Mouse (Mus musculus): ENCODE measurements around the gene Itpk1.

- no peak for TF ChIP-seq CTCF (IDR thresholded peaks at IDR 0.05; ENCODE audit: borderline replicate concordance, control insufficient read depth, extremely low read depth, insufficient read depth, low read length, poor library complexity)
- no peak for TF ChIP-seq POLR2A (IDR thresholded peaks at IDR 0.05; ENCODE audit: control insufficient read depth, extremely low read depth, insufficient read depth, low read length, poor library complexity)
Observed at GRCm38 (mm10) chr12:102683438-102683837, 21.3 kb downstream of the Itpk1 start.
